Mouse (Mus musculus) right cerebral cortex, postnatal 10 days (tissue): ENCODE measurements around the gene Palm2.

ENCODE experiments used
- DNase-seq, 2 experiments: peaks; one replicate each; pipeline ENCODE4 v3.0.0; 2021; ENCODE audit warnings: low spot score in 2 of 2

Palm2 gene

GRCm38 (mm10) chr4:57704575-57704974, 270.5 kb downstream of the Palm2 start:
- DNase-seq, result no peak

GRCm38 (mm10) chr4:57715849-57716248, 281.8 kb downstream of the Palm2 start:
- DNase-seq, result no peak

- peak in 1 of 2 experiments; percentile 46 for DNase-seq
These were observed 282.7 kb downstream of the Palm2 start for GRCm38 (mm10) chr4:57716735-57717134.

DNA sequence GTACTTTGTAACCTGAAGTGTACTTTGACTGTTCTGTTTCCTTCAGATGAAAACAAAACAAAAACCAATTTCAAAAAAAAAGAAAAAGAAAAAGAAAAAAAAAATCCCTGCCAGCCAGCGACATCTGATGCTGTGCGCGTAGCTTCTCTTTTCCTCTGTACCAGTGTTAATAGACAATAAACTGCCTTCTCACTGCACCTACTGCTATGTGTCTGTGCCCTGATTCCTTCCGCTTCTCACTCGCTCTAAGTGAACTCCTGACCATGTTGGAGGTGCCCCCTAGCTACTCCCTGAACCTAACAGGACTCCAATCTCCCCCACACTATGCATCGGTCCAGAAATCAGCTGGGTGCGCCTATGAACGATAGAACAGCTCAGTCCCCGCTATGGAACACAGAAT, 283.3 kb downstream of the Palm2 start, which contains the start of gene Akap2:
Gene Akap2 (plus strand): TSS at position 304 of the 400 bp plus-strand sequence.
- no peak for DNase-seq

GRCm38 (mm10) chr4:57719370-57719769, 285.3 kb downstream of the Palm2 start:
- DNase-seq, result no peak

- peak in 1 of 2 experiments; percentile 42 for DNase-seq
These were observed 286.9 kb downstream of the Palm2 start for GRCm38 (mm10) chr4:57720869-57721361.

DNA sequence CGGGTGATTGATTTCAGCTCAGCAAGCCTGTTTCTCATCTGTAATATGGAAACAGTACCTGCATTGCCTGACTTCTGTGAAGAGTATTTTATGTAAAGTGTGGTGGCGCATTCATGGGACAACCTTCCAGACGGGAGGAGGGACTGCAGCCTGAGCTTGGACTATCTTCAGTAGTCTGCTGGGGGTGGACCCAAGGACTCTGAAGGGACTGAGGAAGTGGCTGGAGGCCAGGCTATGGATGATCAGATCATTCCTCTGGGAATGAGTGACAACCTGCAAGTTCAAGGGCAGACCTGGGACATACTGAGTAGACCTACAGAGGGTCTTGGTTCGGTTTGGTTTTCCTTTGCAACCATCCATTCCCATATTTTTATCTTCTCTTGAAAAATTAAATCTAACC, 288.2 kb downstream of the Palm2 start:
- DNase-seq, result no peak

DNA sequence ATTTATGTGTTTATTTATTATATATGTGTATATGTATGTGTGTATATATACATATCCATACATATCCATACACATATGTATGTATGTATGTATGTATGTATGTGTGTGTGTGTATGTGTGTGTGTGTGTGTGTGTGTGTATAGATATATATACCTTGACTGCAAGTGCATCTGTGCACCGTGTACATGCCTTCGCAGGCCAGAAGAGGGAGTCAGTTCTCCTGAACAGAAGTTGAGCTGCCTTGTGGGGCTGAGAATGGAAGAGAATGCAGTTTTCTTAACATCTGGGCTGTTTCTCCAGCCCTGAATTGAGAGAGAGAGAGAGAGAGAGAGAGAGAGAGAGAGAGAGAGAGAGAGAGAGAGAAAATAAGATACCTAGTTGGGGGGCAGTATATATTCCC, 289.6 kb downstream of the Palm2 start:
- DNase-seq, result peak in 1 of 2 experiments; percentile 46

- no peak for DNase-seq
These were observed 291.5 kb downstream of the Palm2 start for GRCm38 (mm10) chr4:57725569-57725968.

DNA sequence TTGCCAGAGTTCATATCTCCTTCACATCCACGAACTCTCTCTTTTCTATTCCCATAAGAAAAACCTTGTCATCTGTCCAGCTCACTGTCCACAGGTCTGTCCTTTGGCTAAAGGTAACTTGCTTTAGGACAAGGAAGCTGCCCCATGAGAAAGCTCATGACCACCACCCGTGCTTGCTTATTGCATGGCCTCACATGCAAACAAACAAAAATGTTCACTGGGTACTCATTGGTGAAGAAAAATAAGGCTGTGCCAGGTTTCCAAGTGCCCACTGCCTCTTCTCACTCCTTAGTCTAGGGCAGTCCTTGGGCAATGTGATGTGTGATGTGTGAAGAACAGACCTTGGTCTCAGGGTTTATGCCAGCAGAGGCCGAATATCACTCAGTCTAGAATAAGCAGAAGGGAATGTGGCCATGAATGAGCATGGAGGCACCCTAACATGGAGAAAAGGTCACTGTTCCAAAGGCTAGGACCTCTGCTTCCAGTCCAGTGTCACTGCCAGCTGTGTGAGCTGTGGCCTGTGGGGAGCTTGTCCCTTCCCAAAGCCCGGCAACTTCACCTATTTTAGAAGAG, 294.6 kb downstream of the Palm2 start:
- no peak for DNase-seq

DNA sequence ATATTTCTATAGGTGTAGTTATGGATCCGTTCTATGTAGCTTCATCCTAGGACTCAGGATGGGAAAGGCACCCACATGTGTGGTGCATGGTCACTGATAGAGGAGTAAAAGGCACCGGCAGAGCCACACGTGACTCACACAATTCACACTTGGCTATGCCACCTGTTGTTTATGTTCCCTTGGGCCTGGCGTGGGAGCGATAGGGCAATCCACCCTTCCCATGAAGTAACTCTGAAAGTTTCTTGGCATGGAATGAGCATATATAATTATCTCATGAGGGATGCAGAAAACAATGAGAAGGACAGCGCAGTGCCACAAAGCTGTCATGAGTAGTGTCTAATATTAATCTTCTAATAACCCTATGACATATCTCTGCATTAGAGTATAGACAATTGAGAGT, 296.0 kb downstream of the Palm2 start:
- DNase-seq, result no peak

GRCm38 (mm10) chr4:57730801-57731598, 297.0 kb downstream of the Palm2 start:
- no peak for DNase-seq

DNA sequence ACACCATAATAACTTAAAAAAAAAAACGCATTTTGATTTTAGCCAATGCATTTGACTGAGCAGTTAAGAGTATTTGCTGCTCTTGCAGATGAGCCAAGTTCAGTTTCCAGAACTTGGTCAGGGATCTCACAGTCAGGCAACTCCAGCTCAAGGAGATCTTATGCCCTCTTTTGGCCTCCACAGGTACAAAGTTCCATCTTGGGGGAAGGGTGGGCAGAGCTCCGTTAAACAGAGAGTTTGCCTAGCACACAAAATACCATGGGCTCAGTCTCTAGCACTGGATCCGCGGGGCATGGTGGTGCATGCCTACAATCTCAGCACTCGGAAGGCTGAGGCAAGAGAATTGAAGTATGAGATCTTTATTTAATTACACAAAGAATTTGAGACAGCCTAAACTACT, 298.3 kb downstream of the Palm2 start:
- no peak for DNase-seq

DNA sequence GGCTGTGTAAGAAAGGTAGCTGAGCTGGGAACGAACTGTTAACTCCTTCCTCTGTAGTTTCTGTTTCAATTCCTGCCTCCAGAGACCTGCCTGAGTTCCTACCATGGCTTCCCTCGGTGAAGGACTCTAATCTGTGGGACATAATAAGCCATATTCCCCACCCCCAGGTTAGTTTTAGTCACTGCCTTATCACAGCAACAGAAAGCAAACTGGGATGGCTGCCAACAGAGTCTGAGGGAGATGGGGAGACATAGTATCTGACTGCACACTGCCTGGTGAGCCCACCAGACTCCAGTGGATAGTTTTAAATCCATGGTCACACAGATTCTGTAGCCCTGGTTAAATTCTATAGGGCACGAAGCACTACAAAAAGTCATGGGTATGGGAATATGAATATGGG, 299.4 kb downstream of the Palm2 start:
- peak; percentile 59 for DNase-seq

- DNase-seq, result no peak
These were observed 301.4 kb downstream of the Palm2 start for GRCm38 (mm10) chr4:57735426-57735825.

DNA sequence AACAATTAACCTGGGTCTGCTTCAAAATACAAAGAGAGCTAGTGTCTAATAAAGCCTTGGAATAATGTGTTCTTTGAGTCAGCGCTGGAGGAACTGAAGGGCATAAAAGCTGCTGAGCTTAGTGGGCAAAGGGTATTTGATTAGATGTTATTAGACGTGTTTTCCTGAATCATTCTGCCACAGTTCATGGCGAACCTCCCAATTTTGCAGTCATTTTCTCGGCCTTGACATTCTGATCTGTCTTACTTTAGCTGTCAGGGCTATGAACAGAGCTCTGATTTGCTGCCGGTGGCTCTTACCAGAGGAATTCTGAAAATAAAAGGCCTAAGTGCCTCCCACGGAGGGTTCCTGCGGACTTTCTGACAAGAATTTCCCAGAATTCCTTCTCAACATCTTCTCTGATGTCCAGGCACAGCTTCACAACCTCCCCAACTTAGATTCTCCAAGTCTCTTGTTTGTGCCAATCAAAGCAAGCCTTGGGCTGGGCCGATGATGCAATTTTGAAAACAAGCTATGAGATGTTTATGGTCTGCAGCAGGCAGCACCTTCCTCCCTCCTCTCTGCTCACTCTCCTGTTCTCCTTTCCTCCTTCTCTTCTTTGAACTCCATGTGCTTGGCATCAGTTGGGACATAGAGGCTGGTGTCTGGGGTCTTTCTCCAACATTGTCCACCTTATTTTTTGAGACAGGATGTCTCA, 305.0 kb downstream of the Palm2 start:
- DNase-seq, result no peak

DNA sequence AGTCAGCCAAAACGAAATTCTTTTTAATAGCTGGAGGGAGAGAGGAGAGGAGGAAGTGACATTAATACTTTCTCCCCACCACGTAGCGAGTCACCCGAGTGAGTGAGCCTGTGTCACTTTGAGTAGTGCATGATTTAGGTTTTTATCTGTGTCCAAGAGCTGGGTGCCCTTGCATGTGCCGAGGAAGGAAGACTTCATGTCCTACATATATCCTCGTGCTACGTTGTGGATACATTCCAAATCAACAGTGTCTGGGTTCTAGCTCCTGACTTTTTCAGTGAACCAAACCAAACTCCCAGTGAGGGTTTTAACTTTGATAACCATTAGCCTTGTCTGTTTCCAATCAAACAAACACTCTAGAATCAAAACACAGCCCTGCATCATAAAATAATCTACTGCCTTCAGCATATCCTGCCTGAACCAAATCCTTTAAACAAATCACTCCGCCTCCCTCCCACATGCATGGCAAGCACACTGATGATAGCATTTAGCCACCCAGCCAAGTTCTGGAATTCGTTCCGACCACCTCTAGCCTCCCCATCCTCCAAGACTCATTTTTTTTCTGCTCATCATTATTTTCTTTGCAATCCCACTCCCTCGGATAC, 309.4 kb downstream of the Palm2 start:
- no peak for DNase-seq

DNA sequence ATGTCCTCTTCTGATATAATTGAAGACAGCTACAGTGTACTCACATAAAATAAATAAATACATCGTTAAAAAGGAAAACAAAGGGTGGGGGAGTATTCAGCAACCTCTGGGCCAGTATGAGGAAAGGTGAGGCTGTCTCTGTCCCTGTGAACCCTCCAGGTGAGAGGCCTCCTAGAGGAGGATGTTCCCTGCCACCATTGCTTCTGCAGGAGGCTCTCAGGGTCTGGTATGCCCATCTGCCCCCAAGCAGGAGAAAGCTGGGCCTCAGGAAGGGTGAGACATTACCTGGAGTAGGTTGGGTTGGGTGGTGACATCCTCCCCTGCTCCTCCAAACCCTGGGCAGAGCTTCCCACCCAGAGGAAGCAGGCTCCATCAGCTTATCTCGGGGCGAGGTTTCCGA, 316.6 kb downstream of the Palm2 start:
- no peak for DNase-seq

DNA sequence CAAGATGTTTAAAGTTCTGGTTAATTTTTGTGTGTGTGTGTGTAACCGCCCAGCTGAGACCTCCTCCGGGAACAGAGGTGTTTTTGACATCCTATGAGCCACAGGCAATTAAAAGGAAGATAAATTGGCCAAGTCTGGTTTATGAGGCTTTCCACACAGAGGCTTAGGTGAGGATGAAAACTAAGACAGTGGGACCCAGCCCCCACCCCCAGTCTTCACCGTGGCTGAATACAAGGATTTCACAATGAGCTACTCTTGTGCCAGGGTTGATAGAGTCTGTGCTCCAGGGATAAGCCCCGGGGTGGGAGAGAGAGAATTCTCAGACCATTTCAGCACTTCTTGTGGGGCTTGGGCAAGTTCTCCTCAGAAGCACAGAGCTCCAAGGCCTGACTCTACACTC, 317.0 kb downstream of the Palm2 start:
- DNase-seq, result no peak

GRCm38 (mm10) chr4:57751566-57751965, 317.5 kb downstream of the Palm2 start:
- no peak for DNase-seq

DNA sequence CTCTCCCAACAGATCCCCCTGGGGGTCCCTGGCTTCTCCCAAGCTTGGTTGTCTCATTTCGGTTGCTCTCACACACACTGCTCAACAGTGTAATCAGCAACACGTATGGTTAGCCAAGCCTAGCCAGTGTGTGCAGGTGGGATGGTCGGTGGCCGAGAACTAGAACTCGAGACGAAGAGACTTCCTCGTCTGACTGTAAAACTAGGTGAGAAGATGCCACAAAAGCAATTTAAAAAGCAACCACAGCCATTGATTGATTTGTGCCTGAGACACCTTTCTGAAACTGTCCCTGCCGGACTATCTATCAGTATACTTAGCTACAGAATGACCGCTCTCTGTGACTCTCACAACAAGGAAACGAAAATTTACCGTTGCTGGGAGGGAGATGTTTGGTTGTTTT, 321.0 kb downstream of the Palm2 start:
- no peak for DNase-seq

DNA sequence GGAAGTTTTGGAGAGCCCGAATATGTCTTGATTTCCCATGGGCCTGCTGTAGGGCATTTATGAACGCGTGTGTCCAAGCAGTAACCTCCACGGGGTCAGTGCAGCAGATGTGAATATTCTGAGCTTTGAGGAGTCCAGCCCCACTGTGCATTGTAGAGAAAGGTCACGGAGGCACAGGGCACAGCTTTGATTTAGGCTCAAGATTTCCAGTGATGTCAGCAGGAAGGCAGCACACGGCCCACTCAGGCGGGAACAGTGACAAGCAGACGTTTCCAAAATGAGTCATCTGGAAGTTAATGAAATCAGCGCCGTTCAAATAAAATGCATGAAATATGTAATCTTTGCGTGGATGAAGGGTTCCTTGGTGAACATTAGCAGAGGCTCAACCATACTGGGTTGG, 323.9 kb downstream of the Palm2 start:
- DNase-seq, result no peak
